ENCODE assay signal across 8 mouse cellular contexts in genomic region chr2:167062497-167062911, GRCm38 (mm10). TPM values are rescaled to one million over a fixed set of nuclear protein-coding genes. Genes with fewer than 3 reads are reported as not detected.
A peak's percentile ranks its signal among the peaks of the same experiment; 100 is the strongest.
DNase-seq lines count a peak whose midpoint lies in the region; ATAC-seq and TF ChIP-seq lines count a peak whose summit lies in the region.

No protein-coding gene starts in this region.

- peak overlapping the region; percentile 65 for H3ac ChIP-seq in myocyte (ENCODE audit: control insufficient read depth, insufficient read length)

- TF ChIP-seq POLR2A in myocyte (IDR thresholded peaks at IDR 0.05; ENCODE audit: insufficient read length, low read depth) = peak; percentile 89

- H3K27ac ChIP-seq in embryonic facial prominence, embryonic 14.5 days (replicated peaks; ENCODE audit: low read depth, low read length) = peak overlapping the region; percentile 86
- H3K27ac ChIP-seq in liver, embryonic 11.5 days (ENCODE audit: low read depth, low read length) = peak overlapping the region; percentile 99

- H3K9me3 ChIP-seq in embryonic facial prominence, embryonic 14.5 days (ENCODE audit: control insufficient read depth, low read length) = no peaks in the 10 kb centered on the region
- no peaks in the 10 kb centered on the region for H3K9me3 ChIP-seq in liver, embryonic 11.5 days (ENCODE audit: control insufficient read depth, low read length)

- peak overlapping the region; percentile 69 for H3K4me2 ChIP-seq in embryonic facial prominence, embryonic 14.5 days (ENCODE audit: low read depth, low read length)
- H3K4me2 ChIP-seq in liver, embryonic 11.5 days = peak overlapping the region; percentile 85
- H3K4me2 ChIP-seq in myocyte (ENCODE audit: low read depth) = peak overlapping the region; percentile 93

- WGBS in embryonic facial prominence, embryonic 14.5 days = 0% methylated on average over 9 of the region's 60 CpGs
- WGBS in liver, embryonic 11.5 days = under 1% methylated on average over 60 of the region's 60 CpGs

- H3K79me2 ChIP-seq in myocyte (ENCODE audit: control insufficient read depth, insufficient read depth) = peaks cover 33% of the 10 kb centered on the region

- H3K4me3 ChIP-seq in embryonic facial prominence, embryonic 14.5 days (ENCODE audit: low read depth, low read length) = peak overlapping the region; percentile 67
- H3K4me3 ChIP-seq in liver, embryonic 11.5 days (ENCODE audit: low read depth, low read length) = peak overlapping the region; percentile 74
- peak overlapping the region; percentile 90 for H3K4me3 ChIP-seq in myocyte

- peak; percentile 93 for ATAC-seq in embryonic facial prominence, embryonic 14.5 days (ENCODE audit: low read depth)
- ATAC-seq in liver, embryonic 11.5 days (replicated peaks; ENCODE audit: low FRiP score) = peak; percentile 87

- H3K4me1 ChIP-seq in embryonic facial prominence, embryonic 14.5 days (ENCODE audit: control insufficient read depth, insufficient read depth, low read length) = peaks cover 16% of the 10 kb centered on the region
- peaks cover 32% of the 10 kb centered on the region for H3K4me1 ChIP-seq in liver, embryonic 11.5 days (replicated peaks; ENCODE audit: control insufficient read depth, insufficient read depth, low read length)

- peaks cover 47% of the 10 kb centered on the region for H3K36me3 ChIP-seq in embryonic facial prominence, embryonic 14.5 days (ENCODE audit: control insufficient read depth, insufficient read depth, low read length)
- peaks cover 28% of the 10 kb centered on the region for H3K36me3 ChIP-seq in liver, embryonic 11.5 days (ENCODE audit: control insufficient read depth, insufficient read depth, low read length)
- peaks cover 45% of the 10 kb centered on the region for H3K36me3 ChIP-seq in myocyte (ENCODE audit: control insufficient read depth, insufficient read depth)

- H3K9ac ChIP-seq in embryonic facial prominence, embryonic 14.5 days (ENCODE audit: low read depth, low read length) = peak overlapping the region; percentile 89
- peak overlapping the region; percentile 100 for H3K9ac ChIP-seq in liver, embryonic 11.5 days (ENCODE audit: low read depth, low read length)

- DNase-seq in 3134 (ENCODE audit: extremely low read depth, insufficient read length, low spot score) = peak; percentile 94
- peak; percentile 97 to 99 for DNase-seq in adrenal gland, postnatal 36 days
- DNase-seq in embryonic facial prominence, embryonic 14.5 days (ENCODE audit: low spot score) = peak; percentile 97
- peak; percentile 93 for DNase-seq in heart, adult 8-10 months (ENCODE audit: low spot score)
- DNase-seq in kidney, adult 9 months = peak; percentile 96
- peak; percentile 91 for DNase-seq in liver, embryonic 11.5 days (ENCODE audit: low spot score)
- peak; percentile 97 to 98 for DNase-seq in spleen, postnatal 4 days (ENCODE audit: low spot score in 2 of 2)

- no peaks in the 10 kb centered on the region for H3K27me3 ChIP-seq in embryonic facial prominence, embryonic 14.5 days (replicated peaks; ENCODE audit: control insufficient read depth, insufficient read depth, low read length)
- no peaks in the 10 kb centered on the region for H3K27me3 ChIP-seq in liver, embryonic 11.5 days (replicated peaks; ENCODE audit: control insufficient read depth, insufficient read depth, low read length)
- no peaks in the 10 kb centered on the region for H3K27me3 ChIP-seq in myocyte (ENCODE audit: control insufficient read depth, insufficient read depth, insufficient read length)

TF ChIP-seq in myocyte, 11 proteins besides CTCF, POLR2A, EP300 and RAD21:
- TF ChIP-seq POLR2AphosphoS2 (IDR thresholded peaks at IDR 0.05; ENCODE audit: insufficient read length, low read depth) (peak; percentile 90), TCF3 (IDR thresholded peaks at IDR 0.05; ENCODE audit: insufficient read length, low read depth) (no peak), E2F4 (IDR thresholded peaks at IDR 0.05; ENCODE audit: insufficient read depth) (peak; percentile 40), CEBPB (IDR thresholded peaks at IDR 0.05; ENCODE audit: insufficient read depth, poor library complexity, severe bottlenecking) (no peak), MYOD1 (IDR thresholded peaks at IDR 0.05; ENCODE audit: control insufficient read depth in 1 of 3, insufficient read length in 2 of 3, low read depth in 2 of 3) (peak in 2 of 3 experiments; percentile 58 to 81), MYOG (IDR thresholded peaks at IDR 0.05; ENCODE audit: control insufficient read depth in 1 of 3, insufficient read depth in 1 of 3, insufficient read length in 2 of 3, low read depth in 2 of 3) (peak in 2 of 3 experiments; percentile 65 to 66)

RNA-seq across cellular contexts. Expression of gene Znfx1, which starts 0.3 kb away (rescaled TPM):
- 10 to 100 TPM; 50.0 to 57.8 TPM for total RNA-seq in adrenal gland, postnatal 36 days (2021)
- polyA plus RNA-seq in embryonic facial prominence, embryonic 14.5 days (2014; fragmentation: Nextera tagmentation; extraction: Ambion mirVana) = 9.5 and 10.2 TPM in 2 replicates
- 10 to 100 TPM; 29.2 to 47.0 (median 40.3) TPM for total RNA-seq in heart, adult 8-10 months (2022)
- 10.1 and 11.2 TPM in 2 replicates for polyA plus RNA-seq in liver, embryonic 11.5 days (2014; fragmentation: Nextera tagmentation; extraction: Ambion mirVana)
- polyA plus RNA-seq in myocyte (2012; fragmentation: generic; extraction: Trizol) = 23.3 TPM

RNA-seq across cellular contexts. Expression of gene Ddx27, which starts 47.5 kb away (rescaled TPM):
- 10 to 100 TPM; 32.0 to 42.5 TPM for total RNA-seq in adrenal gland, postnatal 36 days (2021)
- 31.2 and 34.8 TPM in 2 replicates for polyA plus RNA-seq in embryonic facial prominence, embryonic 14.5 days (2014; fragmentation: Nextera tagmentation; extraction: Ambion mirVana)
- total RNA-seq in heart, adult 8-10 months (2022) = 10 to 100 TPM in 3 of 4 experiments, 1 to 10 TPM in 1; 9.0 to 12.3 (median 10.7) TPM
- 102 and 103 TPM in 2 replicates for polyA plus RNA-seq in liver, embryonic 11.5 days (2014; fragmentation: Nextera tagmentation; extraction: Ambion mirVana)
- polyA plus RNA-seq in myocyte (2012; fragmentation: generic; extraction: Trizol) = 46.9 TPM

Comparison
In these comparisons a context has a peak if more than half of its experiments do, and no peak if none do; other contexts are left out.
1. Peak in every context shown above with its lines: DNase-seq, ATAC-seq, H3K4me3 ChIP-seq and H3K27ac ChIP-seq.